Mouse (Mus musculus): ENCODE measurements around the gene Pdcd6ip.
A peak's percentile ranks its signal among the peaks of the same experiment; 100 is the strongest.
"Not testable (repeated sequence)": the region's sequence is repeated elsewhere in the genome, so short reads cannot be mapped to it uniquely, and the experiment has no call there.

Gene Pdcd6ip

DNA sequence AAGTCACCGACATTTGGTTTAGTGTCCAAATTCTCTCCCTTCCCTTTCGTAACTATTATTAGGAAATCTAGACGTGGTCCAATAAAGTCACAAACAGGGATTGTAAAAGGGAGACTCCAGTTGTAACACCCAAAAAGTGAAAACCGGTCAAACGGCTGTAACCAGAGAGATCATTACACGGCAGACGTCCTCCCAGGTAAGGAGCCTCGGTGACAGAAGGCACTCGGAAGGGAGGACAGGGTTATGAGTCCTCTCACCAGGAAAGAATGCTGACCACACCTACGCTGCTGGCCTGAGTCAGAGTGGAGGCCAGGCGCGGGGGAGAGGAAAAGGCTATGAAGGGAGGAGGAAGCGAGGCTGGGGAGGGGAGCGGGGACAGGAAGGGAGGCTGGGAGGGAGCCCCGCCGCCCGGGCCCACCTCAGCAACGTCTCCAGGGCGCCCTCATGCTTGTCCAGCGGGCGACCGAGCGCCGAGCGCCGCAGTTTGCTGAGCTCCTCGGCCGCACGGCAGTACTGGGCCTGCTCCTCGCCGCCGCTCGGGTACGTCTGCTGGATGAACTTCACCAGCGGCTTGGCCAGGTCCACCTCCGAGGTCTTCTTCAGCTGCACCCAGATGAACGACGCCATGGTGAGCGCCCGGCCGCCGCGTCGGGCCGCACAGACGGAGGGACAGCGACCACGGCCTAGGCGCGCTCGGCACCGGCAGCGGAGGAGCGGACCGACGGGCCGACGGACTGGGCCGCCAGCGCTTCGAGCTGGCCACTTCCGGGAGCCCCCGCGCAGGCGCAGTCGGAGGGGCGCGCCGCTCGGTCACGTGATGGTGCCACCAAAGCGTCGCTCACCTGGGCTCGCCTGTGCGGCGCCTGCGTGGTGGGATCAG, at the start of gene Pdcd6ip:
TSS of gene Pdcd6ip (minus strand) at position 779 of the 880 bp plus-strand sequence.
- peak; percentile 92 to 98 for DNase-seq (ENCODE audit: low spot score in 2 of 2)

DNA sequence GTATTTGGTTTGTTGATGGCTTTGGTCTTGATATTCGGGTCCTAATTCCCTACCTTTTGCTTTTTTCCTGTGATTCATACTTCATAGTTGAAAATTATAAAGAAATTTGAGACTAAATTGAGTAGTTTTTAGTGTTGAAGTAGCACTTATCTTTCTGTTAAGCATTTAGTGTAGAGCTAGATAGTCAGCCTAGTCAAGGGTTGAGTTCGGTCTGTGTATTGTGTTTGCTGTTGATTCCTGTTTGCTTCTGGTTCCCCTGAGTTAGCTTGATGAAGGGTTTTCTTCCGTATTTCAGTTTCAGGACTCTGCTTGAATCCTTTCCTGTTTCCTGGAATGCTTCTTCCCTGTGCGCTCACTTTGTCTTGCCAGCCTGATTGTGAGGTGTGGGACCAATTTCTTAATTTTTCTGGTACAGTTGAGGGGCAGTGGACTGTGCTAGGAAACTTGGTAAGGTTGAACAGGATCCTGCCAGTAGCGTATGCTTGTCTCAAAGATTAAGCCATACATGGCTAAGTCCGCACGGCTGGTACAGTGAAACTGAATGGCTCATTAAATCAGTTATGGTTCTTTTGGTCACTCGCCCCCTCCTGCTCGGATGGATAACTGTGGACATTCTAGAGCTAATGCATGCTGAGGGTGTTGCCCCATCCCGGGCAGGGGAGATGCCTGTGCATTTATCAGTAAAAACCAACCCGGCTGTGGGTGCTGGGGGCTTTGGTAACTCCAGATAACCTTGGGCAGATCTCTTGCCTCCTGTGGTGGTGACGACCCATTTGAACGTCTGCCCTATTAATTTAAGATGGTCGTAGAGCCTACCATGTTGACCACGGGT, 48.0 kb upstream of the Pdcd6ip start:
- DNase-seq (ENCODE audit: low spot score in 2 of 2): no peak

DNA sequence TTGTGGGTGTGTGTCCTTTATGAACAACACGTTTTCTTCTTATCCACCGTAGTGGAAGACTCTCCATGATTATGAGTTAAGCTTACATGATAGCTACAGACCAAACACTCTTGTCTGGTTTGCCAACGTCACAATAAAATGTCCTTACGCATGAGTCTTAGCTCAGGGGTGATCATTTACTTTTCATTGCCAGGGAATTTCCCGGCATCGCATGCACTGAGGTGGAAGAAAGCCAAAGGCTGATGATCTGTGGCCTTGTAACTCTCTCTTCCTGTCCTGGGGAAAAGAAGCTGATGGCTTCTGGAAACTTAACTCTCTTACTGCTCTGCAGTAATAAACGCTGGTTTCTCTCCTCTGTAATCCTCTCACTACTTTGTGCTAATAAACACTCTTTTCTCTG, 41.3 kb upstream of the Pdcd6ip start:
- DNase-seq (ENCODE audit: low spot score in 2 of 2): no peak

DNA sequence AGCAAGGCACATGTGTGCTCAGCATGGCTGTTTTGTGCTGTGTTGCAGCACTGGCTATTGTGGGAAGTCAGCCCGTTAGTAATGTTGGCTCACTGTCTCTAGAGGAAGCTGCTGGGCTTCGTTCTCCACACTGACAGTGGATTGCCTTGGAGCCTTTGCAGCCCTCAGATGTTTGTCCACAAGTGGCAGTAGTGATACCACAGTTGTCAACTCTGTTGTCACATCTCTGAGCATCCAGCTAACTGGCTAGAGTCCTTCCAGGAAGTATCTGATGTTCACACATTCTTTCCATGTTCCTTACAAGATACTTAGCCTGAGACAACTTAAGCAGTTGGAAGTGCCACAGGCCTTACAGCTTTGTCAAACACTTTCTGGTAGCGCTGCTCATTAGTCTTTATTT, 35.2 kb upstream of the Pdcd6ip start:
- DNase-seq (ENCODE audit: low spot score in 2 of 2): no peak

DNA sequence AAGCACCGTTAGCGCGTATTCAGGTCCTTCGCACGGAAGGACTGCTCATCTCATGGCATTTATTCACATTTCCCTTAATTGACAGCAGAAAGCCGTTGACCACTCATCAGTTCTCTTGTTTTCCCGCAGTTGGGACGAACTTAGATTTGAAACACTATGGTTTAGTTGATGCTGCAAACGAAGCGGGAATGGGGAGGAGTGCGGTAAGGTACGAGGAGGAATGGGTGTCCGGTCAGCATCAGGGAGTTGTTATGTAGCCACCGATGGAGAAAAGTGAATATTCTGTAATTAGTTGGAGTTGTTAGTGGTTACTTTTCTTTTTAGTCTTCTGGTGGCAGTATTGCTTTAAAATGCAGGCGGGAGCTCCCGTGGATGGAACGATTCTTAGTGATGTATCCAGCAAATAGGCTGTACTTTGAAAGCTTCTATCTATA, 34.3 kb upstream of the Pdcd6ip start:
- no peak for DNase-seq (ENCODE audit: low spot score in 2 of 2)

DNA sequence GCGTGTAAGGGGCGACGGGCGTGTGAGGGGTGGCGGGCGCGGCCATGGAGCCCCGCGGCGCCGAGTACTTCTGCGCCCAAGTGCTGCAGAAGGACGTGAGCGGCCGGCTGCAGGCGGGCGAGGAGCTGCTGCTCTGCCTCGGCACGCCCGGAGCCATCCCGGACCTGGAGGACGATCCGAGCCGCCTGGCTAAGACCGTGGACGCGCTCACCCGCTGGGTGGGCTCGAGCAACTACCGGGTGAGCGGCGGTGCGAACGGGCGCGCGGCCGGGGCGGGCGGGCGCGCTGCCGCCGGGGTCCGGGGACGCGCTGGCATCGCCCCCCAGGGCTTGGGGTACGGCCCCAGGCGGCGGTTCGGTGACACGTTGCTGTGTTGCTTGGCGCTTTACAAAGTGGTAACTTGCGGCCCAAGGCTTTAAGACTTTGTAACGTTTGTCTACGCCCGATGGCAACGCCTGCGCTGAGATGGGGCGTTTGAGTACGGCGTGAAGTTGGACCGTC, 33.6 kb upstream of the Pdcd6ip start:
- DNase-seq (ENCODE audit: low spot score in 2 of 2): peak; percentile 57 to 84

DNA sequence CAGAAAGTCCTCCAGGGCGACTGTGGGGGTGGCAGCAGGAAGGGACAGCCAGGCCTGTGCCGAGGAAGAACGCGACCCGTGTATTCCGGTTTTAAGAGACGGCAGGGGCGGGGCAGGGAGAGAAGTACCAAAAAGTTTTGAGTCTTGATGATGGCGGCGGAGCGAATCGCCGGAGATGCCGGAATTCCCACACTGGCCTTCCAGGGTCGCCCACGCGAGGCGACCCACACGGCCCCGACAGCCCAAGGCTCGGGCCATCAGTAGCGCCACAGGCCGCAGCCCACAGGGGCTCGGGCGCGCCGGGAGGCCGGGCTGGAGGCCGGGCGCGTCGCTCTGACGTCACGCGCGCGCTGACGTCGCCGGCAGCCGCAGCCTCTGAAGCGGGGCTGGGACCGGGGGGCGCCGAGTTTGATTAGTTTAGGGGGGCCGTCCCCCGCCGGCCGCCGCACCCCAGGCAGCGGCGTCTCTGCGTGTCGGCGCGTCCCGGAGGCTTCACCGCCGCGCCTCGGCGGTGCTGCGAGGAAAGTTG, 33.1 kb upstream of the Pdcd6ip start, which contains the start of gene Clasp2:
TSS of gene Clasp2 (plus strand) at position 366 of the 529 bp plus-strand sequence.
- DNase-seq (ENCODE audit: low spot score in 2 of 2): peak; percentile 74 to 87

DNA sequence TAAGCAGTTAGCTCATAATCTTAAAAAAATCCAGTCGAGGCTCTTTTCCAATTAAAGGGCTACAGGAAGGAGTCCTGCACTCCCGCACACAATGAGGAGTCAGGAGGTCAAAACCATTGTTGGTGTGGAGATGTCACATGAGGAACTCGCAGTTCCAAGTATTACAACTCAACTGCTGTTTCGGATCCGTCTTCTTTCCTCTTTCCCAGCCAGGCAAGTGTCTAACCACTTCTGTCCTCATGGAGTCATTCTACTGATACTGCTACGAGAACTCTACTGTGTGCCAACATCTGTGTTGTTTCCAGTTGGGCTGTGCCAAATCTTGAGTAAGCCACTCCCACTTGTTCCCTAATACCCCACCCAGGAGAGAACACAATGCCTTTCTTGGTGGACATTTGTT, 30.9 kb upstream of the Pdcd6ip start:
- no peak for DNase-seq (ENCODE audit: low spot score in 2 of 2)

DNA sequence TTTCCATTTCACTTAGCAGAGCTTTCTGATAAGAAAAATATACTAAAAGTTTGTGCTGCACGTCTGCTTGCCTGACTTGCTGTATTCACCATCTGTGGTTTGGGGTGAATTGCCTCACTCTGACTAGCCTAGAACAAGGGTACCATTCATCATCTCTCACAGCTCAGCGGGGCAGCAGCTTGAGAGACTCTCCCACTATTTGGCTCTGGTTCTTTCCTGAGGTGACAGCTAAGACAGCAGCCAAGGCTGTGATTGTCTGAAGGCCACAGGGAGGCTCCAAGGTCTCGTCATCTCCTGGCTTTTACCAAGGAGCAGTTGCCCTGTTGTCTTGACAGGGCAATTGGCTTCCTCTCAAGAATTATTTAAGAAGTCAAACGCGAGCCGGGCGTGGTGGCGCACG, 30.0 kb upstream of the Pdcd6ip start:
- no peak for DNase-seq (ENCODE audit: low spot score in 2 of 2)

DNA sequence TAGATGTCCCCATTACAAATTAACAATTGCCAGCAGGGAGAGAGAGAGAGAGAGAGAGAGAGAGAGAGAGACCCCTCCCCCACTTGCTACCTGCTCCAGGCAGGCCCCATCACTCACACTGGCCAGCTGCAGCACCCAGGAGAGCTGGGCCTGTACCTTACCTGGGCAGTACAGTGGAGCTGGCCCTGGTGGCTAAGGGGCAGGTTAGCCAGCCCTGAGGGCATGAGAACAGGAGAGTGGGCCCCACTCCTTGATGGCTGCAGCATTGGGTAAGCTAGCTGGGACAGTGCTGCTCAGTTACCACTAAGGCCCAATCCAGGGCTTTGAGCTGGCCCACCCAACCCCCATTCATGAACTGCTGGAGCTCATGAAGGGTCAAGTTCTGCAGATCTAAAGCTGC, 27.9 kb upstream of the Pdcd6ip start:
- DNase-seq (ENCODE audit: low spot score in 2 of 2): no peak

DNA sequence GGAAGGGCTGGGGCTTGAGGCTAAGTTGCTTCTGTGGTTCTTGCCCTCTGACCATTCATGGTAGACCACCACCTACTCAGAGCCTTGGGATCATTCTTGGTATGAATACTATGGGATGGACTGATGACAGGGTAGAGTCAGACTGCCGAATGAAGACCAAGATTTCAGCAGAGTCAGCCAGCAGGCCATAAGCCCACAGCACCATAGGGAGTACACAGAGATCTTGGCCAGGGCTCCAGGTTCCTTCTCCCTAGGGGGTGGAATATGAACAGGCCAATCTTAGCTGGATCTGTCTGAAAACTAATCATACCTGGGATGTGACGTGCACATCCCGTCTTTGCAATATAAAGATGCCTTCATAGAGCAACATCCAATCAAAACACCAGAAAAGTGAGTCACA, 23.5 kb upstream of the Pdcd6ip start:
- DNase-seq (ENCODE audit: low spot score in 2 of 2): no peak

DNA sequence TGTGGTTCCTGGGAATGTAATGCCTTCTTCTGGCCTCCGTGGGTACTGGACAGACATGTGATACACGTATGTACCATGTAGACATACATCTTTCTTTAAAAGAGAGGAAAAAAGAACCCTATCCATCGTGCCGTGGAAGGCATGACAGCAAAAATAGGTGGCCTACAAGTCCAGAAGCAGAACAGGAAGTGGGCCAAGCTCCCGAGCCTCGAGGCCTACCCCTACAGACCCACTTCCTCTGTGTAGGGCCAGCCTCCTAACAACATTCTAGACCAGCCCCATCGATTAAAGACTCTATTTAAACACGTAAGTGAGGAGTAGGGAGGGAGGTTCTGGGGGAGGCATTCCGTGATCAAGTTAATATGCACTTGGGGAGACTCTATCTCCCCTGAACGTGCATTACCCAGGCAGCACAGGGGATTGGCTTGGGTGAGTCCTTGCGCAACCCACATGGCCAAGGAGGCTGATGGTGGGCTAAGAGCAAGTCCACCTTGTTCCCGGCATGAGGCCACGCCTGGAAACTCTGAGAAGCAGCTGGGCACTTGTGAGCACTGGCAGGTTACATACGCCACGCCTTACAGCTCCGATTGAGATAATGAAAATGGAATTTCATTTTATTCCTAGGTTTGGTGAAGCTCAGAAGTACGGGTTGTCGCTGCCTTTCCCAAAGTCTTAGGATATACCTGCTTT, 19.1 kb upstream of the Pdcd6ip start:
- no peak for DNase-seq (ENCODE audit: low spot score in 2 of 2)

DNA sequence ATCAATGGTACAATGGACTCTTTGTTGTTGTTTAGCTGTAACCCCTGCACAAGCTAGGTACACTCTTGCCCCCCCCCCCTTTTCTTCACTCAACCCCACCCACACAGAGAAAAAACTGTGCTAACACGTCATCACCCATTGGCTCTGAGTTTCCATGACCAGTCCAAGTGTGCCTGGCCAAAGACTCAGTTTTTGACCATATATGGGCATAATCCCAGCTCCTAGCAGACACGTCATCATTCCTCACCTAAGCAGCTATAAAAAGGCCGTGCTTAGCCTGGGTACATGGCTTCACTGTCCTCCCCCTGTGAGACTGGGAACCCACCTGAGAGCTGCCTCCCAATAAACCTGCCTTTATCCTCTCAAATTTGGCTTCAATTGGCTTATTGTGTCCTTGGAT, 18.1 kb upstream of the Pdcd6ip start:
- DNase-seq (ENCODE audit: low spot score in 2 of 2): no peak

DNA sequence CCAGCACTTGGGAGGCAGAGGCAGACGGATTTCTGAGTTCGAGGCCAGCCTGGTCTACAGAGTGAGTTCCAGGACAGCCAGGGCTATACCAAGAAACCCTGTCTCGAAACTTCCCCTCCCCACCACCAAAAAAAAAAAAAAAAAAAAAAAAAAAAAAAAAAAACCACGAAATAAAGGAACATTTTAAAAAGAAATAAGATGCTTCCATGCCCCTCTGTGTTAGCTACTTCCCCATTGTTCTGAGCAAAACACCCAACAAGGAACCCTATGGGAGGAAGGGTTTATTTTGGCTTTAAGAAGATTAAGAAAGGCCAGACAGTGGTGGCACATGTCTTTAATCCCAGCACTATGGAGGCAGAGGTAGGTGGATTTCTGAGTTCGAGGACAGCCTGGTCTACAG, 17.6 kb upstream of the Pdcd6ip start:
- DNase-seq (ENCODE audit: low spot score in 2 of 2): not testable (repeated sequence)

DNA sequence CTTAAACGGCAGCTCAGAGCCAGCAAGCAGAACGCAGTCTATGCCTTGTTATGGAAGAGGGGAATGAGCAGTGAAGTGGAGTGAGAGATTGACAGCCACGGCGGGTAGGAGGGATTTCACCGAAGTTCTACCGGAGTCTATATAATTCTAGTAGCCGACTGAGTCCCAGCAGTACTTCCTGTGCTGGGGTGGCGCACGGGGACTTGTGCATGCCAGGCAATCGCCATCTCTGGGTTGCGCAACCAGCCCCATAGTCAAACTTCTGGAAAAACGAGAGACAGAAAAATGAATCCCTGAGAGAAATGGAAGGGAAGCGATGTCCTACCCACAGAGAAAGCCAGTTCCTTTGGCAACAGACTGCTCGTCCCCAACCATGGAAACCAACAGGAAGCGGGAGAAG, 16.6 kb upstream of the Pdcd6ip start:
- DNase-seq (ENCODE audit: low spot score in 2 of 2): no peak

DNA sequence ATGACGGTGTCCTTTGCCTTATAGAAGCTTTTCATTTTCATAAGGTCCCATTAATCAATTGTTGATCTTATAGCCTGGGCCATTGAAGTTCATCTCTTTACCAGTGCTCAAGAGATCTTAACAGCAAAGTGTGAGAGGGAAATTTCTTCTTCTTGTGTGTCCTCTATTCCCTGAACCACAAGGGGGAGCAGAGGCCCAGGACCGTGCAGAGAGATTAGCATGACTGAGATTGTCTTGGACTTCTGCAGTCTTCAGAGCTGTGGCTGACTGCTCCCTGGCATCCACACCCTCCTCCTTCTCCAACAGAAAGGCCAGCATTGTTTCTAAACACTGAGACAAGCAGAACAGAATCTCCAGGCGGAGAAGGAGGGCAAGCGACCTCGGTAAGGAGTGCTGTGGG, 11.0 kb upstream of the Pdcd6ip start:
- DNase-seq (ENCODE audit: low spot score in 2 of 2): no peak

DNA sequence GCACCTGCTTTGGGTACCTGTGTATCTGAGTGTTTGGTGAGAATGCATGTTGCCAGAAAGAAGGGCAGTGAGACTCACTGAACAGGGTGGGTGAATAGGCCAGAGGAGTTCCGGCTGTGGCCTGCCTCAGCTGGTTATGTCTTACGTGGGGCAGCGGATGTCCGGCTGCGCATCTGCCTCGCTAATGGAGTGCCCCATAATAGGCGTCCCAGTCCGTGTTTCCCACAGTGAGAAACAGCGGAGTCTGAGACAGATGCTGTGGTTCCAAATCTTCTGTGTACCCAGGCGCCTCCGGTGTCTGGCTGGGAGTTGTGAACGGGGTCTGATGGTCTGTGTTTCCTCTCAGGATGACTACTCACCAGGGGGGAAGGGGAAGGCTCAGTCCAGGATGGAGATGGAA, 2.8 kb upstream of the Pdcd6ip start:
- DNase-seq (ENCODE audit: low spot score in 2 of 2): no peak

DNA sequence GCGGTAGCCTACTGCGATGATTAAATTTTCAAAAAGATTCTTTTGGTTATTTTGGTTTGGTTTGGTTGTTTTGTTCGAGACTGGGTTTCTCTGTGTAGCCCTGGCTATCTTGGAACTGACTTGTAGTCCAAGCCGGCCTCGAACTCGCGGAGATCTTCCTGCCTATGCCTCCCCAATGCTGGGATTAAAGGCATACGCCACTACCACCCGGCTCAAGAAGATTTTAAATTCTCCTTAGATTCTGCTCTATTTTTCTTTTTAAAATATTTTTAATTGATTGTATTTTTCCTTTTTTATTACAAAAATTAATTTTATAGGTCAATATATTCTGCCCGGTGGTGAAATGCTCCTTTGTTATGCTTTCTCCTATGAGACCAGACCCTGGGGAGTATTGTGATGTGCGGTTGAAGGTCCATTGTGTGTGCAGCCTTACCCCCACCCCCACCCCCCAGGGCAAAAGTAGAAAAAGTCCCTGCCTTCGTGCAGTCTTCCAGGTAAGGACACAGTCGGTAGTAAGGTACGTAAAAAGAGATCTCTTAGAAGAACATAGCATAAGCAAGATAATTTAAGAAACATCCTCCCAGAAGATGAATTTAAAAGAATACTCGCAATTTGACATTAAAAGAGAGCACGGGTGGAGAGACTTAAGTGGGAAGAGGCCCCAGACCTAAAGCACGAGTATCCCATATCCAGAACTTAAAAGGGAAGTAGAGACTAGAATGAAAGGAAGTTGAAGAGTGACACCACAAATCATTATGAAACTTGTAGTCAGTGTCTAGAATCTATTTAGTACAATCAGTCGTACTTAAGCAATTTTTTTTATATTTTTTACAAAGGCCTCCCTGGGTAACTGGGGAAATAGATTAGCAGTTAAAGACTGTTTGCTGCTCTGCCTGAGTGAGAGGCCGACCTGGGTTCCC, 562 bp upstream of the Pdcd6ip start:
- no peak for DNase-seq (ENCODE audit: low spot score in 2 of 2)

DNA sequence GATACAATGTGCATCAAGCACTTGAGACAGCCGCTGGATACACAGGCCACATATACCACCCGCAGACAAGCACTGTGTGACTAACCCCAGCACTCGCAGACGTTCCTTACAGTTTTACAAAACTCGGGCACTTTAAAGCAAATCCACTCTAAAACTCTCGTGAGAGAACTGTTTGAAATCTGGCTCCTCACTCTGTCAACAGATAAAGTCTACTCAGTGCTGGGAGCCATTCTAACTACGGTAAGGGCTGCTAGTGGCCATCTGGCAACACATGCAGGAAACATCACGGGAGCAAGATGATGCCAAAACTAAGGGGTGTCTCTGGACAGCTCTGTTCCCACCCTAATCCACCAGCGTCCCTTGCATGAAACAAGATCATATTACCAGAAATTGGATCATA, 1.2 kb downstream of the Pdcd6ip start:
- peak in 1 of 2 experiments; percentile 54 for DNase-seq (ENCODE audit: low spot score in 2 of 2)

DNA sequence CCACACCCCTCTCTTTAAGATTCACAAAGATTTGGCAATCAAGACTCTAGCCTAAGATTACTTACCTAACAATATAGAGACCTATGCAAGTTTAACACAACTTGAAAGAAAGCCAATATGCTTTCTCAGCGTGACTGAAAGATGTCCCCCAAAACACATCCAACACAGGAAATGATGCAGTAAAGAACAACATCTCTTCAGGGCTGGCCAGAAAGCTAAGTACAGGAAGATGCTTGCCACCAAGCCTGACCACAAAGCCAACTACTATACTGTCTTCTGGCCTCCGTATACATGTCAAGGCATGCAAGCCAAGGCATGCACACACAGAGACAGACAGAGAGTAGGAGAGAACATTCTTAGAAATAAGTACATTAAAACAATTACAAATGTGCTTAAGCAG, 2.0 kb downstream of the Pdcd6ip start:
- peak in 1 of 2 experiments; percentile 47 for DNase-seq (ENCODE audit: low spot score in 2 of 2)
